Mouse (Mus musculus) cerebellum, adult 9-11 months (tissue): ENCODE data around the gene Gm867.

Experiments used
- DNase-seq: peaks from one replicate; pipeline ENCODE4 v3.0.0; 2022

Gene Gm867

GRCm38 (mm10) chr10:75940520-75940919 is at the start of gene Gm867:
Gene Gm867, minus strand, starts transcription at chr10:75940672.
- DNase-seq, result no peak

- DNase-seq, result no peak
Measured at GRCm38 (mm10) chr10:75979432-75979831, 39.0 kb upstream of the Gm867 start.

DNA sequence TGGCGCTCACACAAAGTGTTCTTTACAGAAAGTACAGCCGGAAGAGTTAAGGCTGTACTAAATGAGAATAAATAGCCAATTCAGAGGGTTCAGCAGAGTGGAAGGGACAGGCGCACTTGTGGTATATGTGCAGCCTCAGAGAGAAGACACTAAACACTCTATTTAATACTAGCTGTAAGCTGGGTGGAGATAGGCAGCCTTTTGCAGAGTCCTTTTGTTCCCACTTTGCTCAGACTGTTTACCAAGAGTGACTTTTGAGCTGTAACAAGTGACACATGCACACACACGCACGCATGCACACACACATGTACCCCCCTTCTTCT is 38.3 kb upstream of the Gm867 start:
- no peak for DNase-seq

GRCm38 (mm10) chr10:75978119-75978834 is 37.8 kb upstream of the Gm867 start:
- DNase-seq, result no peak

- DNase-seq, result no peak
Measured at GRCm38 (mm10) chr10:75975216-75975615, 34.7 kb upstream of the Gm867 start.

DNA sequence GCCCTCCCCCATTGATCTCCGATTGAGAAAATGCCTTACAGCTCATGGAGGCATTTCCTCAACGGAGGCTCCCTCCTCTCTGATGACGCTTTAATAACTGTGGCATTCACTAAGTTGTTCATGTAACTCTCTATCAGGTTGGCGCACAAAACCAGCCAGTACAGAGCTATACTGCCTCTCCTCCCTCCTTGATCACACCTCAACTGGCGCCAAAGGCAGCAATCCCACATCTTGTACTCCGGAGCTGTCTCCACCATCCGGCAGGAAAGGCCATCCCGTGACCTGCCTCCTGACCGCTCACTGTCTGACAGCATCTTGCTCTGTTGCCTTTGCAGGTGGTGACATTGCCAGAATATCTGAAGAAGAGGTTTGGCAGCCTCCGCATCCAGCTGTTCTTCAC is 33.4 kb upstream of the Gm867 start:
- DNase-seq, result no peak

DNA sequence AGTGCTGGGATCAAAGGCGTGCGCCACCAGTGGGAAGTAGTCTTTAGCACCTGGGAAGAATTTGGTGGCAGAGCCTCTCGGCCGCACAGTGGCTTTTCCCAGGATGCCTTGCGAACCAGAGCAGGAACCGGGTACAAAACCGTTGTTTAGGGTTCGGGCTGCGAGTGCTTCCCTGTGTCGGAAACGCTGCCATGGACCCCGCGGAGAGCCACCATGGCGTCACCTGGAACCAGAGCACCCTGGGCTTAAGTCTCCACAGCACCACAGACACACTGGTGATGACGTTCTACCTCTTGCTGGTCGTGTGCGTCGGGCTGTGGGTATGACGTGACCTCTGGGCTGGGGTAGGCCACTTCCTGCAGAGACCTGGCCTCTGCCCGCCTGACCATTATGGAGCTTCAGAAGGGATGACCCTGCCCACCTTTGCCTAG is 13.9 kb upstream of the Gm867 start, which contains the start of gene Gm5134:
TSS of gene Gm5134 (plus strand) at position 134 of the 431 bp plus-strand sequence.
- DNase-seq, result no peak

- DNase-seq, result no peak
Measured at GRCm38 (mm10) chr10:75951424-75952050, 11.1 kb upstream of the Gm867 start.

DNA sequence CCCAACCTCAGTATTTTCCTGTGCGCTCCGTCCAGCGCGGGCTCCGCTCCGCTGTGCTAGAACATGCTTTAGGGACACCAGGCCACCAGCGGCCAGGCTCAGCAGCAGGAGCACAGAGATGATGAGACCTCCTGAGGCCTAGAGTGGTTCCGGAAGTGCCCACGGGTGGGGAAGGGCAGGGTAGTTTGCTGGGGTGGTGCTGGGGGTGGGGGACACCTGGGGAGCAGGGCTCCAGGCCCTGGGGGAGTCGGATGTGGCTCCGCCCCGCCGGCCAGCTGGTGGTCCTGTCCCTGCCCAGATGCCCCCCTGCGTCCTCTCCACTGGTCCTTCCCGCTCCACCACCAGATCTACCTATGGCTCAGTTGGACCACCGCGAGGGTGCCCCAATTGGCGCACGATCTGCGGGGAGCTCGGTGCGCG is 10.3 kb upstream of the Gm867 start:
- DNase-seq, result no peak

DNA sequence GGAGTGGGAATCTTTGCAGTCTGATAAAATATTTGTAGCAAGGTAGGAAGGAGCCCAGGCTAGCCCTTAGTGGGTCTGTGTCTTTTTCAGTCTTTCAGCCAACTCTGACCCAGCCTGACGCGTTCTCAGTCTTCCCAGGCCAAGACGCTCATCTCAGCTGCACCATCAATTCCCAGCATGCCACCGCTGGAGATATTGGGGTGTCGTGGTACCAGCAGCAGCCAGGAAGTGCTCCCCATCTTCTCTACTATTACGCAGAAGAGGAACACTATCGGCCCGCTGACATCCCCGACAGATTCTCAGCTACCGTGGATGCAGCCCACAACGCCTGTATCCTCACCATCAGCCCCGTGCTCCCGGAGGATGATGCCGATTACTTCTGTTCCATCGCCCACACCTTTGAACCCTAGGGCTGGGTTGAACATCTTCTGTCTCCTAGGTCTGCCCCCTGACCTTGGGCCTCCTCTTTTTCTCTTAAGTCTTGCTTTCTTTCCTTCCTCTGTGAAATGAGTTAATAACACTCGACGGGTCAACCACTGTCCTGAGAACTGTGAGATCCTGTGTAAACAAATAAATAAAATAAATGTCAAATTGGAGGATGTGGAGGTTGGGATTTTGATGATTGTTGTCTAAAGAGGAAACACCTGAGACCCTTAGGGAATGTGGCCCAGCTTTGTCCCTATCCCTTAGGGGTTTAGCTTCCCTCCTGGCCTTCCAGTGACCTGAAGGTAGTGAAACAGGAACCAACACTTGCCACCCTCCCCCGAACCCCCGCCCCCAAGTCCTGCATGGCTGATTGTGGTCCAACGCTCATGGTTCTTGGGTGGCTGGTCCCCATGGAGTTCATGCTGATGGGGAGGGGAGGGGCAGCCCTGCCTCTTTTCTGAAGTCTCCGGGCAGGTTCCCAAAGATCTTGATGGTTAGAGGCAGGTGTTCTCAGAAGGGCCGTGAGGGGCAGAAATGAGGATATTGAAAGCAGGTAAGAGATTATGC is 8.9 kb upstream of the Gm867 start:
- no peak for DNase-seq

DNA sequence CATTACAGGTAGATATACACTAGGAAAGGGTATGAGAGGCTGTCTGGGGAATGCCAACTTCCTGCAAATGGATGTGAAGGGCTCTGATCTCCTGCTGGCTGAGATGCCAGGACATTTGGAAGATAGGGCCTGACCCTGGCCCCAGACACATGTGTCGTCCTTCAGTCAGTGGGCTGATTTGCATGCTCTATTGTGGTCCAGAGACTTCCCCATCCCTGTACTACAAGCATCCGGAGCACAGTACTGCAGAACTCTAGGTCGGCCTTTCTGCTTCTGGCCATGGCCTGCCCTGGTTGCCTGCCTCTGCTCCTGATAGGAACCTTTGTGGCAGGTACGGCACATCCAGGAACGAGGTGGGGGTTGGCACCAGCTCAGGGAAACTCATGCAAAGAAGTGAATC is 7.6 kb upstream of the Gm867 start:
- DNase-seq, result no peak

DNA sequence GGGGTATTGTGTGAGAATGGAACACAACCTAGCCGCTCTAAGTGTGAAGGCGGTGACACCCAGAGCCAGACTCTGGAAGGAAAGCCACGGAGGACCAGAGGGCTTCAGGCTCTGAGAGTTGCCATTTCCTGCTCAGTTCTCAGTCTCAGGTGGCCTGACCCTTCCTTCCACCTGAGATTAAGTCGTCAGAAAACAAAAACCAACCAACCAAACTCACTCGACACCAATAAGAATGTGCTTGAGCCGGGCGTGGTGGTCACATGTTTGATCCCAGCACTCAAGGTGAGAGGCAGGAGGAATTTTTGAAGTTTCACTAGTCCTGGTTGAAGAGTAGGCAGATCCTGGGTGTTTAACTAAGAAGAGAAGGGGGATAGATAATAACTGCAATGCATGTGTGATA is 5.4 kb upstream of the Gm867 start:
- no peak for DNase-seq

- DNase-seq, result no peak
Measured at GRCm38 (mm10) chr10:75945213-75945612, 4.7 kb upstream of the Gm867 start.

DNA sequence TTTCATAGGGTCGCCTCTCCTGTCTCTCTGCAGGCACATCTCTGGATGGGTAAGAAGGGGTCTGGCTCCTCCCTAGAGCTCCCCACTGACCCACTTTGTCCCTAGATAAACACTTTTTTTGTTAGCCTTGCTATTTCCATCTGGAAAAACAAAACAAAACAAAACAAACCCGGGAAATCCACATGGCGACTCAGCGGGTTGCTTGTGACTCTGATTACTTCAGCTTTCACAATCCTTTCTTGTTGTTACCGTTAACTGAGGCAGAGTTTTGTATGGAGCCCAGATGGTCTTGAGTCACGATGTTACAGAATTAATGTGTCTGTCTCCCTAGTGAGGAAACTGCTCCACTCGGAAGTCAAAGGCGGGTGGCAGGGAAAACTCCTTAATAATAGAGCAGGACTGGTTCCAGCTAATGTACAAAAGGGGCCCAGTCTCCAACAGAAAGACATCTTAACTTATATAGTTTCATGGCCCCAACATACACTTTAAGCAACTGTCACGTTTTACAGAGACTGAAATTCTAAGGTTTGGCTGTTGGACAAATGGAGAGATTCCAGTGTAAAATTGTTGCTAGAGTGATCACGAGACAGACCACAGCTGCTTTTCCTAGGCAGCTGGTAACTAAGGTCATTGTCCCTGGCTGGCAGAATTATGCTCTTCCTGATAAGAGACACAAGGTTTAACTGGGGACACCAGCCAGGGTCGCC is 3.7 kb upstream of the Gm867 start:
- no peak for DNase-seq

- no peak for DNase-seq
Measured at GRCm38 (mm10) chr10:75942736-75943477, 2.4 kb upstream of the Gm867 start, which contains the start of gene Vpreb3. Gene Vpreb3, plus strand, starts transcription at chr10:75943057.

DNA sequence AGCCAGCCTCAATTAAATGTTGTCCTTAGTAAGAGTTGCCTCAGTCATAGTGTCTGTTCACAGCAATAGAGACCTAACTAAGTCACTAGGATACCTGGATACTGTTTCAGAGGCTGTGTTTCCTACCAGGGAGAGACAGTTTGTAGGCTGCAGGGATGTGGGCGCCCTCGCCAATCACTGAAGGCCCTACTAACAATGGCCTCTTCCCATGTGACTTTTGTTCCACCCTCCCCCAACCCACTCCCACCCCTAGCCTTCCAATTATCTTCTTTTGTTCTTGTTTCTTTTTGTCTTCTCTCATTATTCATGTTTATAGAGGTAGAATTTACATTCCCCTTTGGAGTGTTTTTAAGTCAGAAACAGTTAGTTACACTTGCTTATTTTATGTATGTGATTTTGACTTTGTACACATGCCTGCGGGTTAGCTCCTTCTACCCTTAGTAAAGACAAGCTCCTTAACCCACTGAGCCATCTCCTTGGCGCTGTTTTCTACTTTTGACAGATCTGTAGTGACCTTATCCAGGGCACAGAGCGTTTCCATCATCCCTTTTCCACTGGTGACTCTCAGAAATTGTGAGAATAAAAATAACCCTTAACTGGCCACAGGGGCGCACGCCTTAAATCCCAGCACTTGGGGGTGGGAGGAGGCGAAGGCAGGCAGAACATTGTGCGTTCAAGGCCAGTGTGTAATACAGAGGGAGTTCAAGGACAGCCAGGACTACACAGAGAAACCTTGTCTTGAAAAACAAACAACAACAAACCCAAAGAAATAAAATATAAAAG is 761 bp upstream of the Gm867 start:
- no peak for DNase-seq

DNA sequence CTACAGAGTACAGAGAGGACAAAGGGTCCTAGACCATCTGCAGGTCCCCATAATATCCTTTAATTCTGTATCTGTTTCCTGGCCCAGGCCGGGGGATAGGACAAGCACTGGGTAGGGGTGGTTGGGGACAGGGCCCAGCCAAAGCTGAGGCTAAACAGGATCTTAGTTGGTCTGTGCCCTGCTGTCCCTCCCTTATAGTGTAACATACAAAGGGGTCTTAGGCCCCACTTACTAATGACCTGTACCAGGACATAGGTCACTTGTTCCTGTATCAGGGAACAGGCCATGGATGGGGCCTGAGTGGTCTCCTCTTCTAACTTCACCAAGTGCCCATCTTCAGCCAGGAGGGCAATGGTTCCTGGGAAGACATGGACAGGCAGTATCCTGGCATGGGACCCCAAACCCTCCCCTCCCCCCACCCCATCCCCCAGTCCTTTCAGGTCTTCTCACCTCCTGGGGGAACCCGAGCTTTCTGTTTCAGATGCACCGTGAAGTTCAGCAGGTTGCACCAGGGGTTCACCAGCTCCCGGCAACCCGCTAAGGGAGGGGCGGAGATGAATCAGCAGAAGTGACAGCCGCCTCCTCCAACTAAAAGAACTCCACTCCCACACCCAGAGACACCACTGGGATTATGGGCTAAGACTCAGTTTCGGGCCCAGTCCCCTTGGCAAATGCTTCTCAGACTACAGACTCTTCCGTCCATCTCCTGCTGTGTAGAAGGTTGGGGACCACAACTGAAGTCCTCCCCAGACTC is 814 bp downstream of the Gm867 start:
- no peak for DNase-seq

DNA sequence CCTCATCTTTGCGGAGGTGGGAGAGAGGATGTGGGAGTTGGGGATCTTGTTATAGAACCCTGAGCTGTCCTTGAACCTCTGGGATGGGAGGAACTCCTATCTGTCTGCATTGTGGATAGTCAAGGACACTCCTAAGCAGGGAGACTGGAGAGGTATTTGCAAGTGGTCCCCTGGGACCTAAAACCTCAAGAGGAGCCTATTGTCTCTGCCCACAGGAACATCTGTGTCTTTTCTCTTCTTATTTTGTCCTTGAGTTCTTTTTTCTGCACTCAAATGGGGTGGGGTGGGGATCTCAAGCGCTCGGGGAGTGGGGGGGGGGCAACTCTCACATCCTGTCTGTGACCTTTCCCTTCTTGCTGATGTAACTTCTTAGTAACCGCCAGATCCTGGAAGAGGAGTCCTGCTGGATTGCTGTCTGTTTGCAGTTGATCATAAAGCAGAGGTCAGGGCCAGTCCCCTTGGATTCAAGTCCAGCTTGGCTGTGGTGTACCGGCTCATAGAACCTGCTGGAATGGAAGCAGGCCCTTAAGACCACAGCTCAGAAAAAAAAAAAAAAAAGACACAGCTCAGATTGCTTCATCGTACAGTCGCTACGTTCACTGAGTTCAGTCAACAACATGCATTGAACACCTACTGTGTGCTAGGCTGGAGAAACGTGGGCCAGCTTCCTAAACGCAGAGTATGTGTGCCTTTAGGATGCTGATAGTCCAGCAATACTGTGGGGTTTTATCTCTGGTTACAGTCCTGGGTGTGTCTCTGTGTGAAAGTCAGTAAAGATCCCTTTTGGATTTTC is 2.4 kb downstream of the Gm867 start:
- no peak for DNase-seq

GRCm38 (mm10) chr10:75936909-75937667 is 3.4 kb downstream of the Gm867 start:
- DNase-seq, result peak; percentile 53
